22 mouse cellular contexts compared by ENCODE assay signal in the genomic region with DNA sequence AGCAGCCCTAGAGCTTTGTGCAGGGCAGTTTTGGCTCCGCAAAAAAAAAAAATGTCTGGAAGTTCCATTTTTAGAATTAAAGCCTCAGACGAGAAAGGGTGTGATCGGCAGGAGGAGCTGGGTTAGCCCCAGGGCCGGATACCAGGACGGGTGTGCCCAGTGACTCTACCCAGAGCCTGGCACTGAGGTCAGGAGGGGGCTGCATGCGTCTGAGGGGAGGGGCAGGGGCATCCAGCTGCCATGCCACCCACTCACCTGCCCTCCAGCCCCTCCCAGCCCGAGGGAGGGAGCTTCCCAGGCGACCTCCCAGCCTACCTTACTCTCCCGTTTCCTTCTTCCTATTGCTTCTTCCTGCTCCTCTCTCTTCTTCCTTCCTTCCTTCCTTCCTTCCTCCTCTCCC. TPM values are rescaled to one million over a fixed set of nuclear protein-coding genes. Genes with fewer than 3 reads are reported as not detected.
DNase-seq lines count a peak whose midpoint lies in the region; ATAC-seq and TF ChIP-seq lines count a peak whose summit lies in the region.
"Had no signal": no experiment of that assay in that cellular context is flagged by ENCODE, and none has a peak within 500 bp of the region (broad histone marks: within the 10 kb centered on the region; RNA-seq: fewer than 3 reads in every experiment).

No protein-coding gene starts in this region.

- peaks cover 9% of the 10 kb centered on the region; the same call in 1 of the 2 replicates for H3K27me3 ChIP-seq in heart, embryonic 10.5 days (ENCODE audit: insufficient read depth, poor library complexity, severe bottlenecking)
- no peaks in the 10 kb centered on the region for H3K27me3 ChIP-seq in limb, embryonic 15.5 days
- no peaks in the 10 kb centered on the region for H3K27me3 ChIP-seq in forebrain, postnatal 0 days (ENCODE audit: insufficient read depth, low read length)
- H3K27me3 ChIP-seq: forebrain, embryonic 13.5 days; limb, embryonic 12.5 days; midbrain, embryonic 15.5 days; neural tube, embryonic 15.5 days had no signal

- H3K4me3 ChIP-seq in heart, embryonic 10.5 days, result no peak overlapping the region
- H3K4me3 ChIP-seq in layer of hippocampus, adult 2 months, result no peak overlapping the region
- H3K4me3 ChIP-seq in limb, embryonic 15.5 days, result no peak overlapping the region
- no peak overlapping the region for H3K4me3 ChIP-seq in forebrain, postnatal 0 days (ENCODE audit: low read depth, low read length)
- H3K4me3 ChIP-seq: forebrain, embryonic 13.5 days; limb, embryonic 12.5 days; midbrain, embryonic 15.5 days; neural tube, embryonic 15.5 days had no signal

- H3K36me3 ChIP-seq in heart, embryonic 10.5 days, result no peaks in the 10 kb centered on the region
- H3K36me3 ChIP-seq in limb, embryonic 15.5 days, result no peaks in the 10 kb centered on the region
- H3K36me3 ChIP-seq in forebrain, postnatal 0 days (ENCODE audit: insufficient read depth), result no peaks in the 10 kb centered on the region
- H3K36me3 ChIP-seq: limb, embryonic 12.5 days; midbrain, embryonic 15.5 days; neural tube, embryonic 15.5 days had no signal

- ATAC-seq in limb, embryonic 15.5 days (ENCODE audit: insufficient number of reproducible peaks, low FRiP score, low TSS enrichment, low read depth), result no peak
- no peak for ATAC-seq in forebrain, postnatal 0 days
- ATAC-seq: forebrain, embryonic 13.5 days; midbrain, embryonic 15.5 days had no signal

- H3K9me3 ChIP-seq in heart, embryonic 10.5 days, result no peaks in the 10 kb centered on the region
- no peaks in the 10 kb centered on the region for H3K9me3 ChIP-seq in limb, embryonic 15.5 days
- no peaks in the 10 kb centered on the region for H3K9me3 ChIP-seq in forebrain, postnatal 0 days (ENCODE audit: low read length)
- H3K9me3 ChIP-seq: forebrain, embryonic 13.5 days; limb, embryonic 12.5 days; midbrain, embryonic 15.5 days; neural tube, embryonic 15.5 days had no signal

- H3K4me2 ChIP-seq in limb, embryonic 15.5 days, result no peak overlapping the region
- H3K4me2 ChIP-seq in forebrain, postnatal 0 days (ENCODE audit: low read depth), result no peak overlapping the region
- H3K4me2 ChIP-seq: forebrain, embryonic 13.5 days; limb, embryonic 12.5 days; midbrain, embryonic 15.5 days; neural tube, embryonic 15.5 days had no signal

- H3K27ac ChIP-seq in heart, embryonic 10.5 days, result 0 out of 2 replicates have a peak overlapping the region, but pooled peaks have one; percentile 47
- peak overlapping the region; percentile 39; the same call in 1 of the 2 replicates for H3K27ac ChIP-seq in layer of hippocampus, adult 2 months
- H3K27ac ChIP-seq in limb, embryonic 15.5 days, result peak overlapping the region; percentile 47; the same call in 1 of the 2 replicates
- H3K27ac ChIP-seq in forebrain, postnatal 0 days (ENCODE audit: low read depth, low read length), result no peak overlapping the region
- H3K27ac ChIP-seq: forebrain, embryonic 13.5 days; limb, embryonic 12.5 days; liver, embryonic 14.5 days; midbrain, embryonic 15.5 days; neural tube, embryonic 15.5 days had no signal

- no peak overlapping the region for H3K9ac ChIP-seq in limb, embryonic 15.5 days
- no peak overlapping the region for H3K9ac ChIP-seq in forebrain, postnatal 0 days
- H3K9ac ChIP-seq: forebrain, embryonic 13.5 days; limb, embryonic 12.5 days; liver, embryonic 14.5 days; midbrain, embryonic 15.5 days; neural tube, embryonic 15.5 days had no signal

- peaks cover 25% of the 10 kb centered on the region for H3K4me1 ChIP-seq in heart, embryonic 10.5 days
- H3K4me1 ChIP-seq in limb, embryonic 15.5 days, result peaks cover 14% of the 10 kb centered on the region
- H3K4me1 ChIP-seq in forebrain, postnatal 0 days (ENCODE audit: insufficient read depth), result 0 out of 2 replicates have a peak, but pooled peaks cover 6% of the 10 kb centered on the region

- no peak for TF ChIP-seq CTCF in layer of hippocampus, adult 2 months (conservative IDR thresholded peaks at IDR 0.05)
- TF ChIP-seq CTCF in forebrain, postnatal 0 days (IDR thresholded peaks at IDR 0.05; ENCODE audit: low read depth), result no peak

- 56% methylated on average over 9 of the region's 9 CpGs for WGBS in heart, embryonic 10.5 days
- 37% methylated on average over 9 of the region's 9 CpGs for WGBS in limb, embryonic 15.5 days
- 67% methylated on average over 9 of the region's 9 CpGs for WGBS in forebrain, postnatal 0 days

- DNase-seq in heart, embryonic 10.5 days (ENCODE audit: low spot score), result no peak
- DNase-seq in heart, adult 9 months (ENCODE audit: low spot score in 2 of 2), result no peak
- no peak for DNase-seq in layer of hippocampus, adult 2 months (ENCODE audit: low spot score in 2 of 2)
- no peak for DNase-seq in layer of hippocampus, adult 8-10 months (ENCODE audit: low spot score in 2 of 2)
- peak; percentile 43 for DNase-seq in MN1 (ENCODE audit: low spot score)
- no peak for DNase-seq in forebrain, postnatal 0 days
- DNase-seq: cerebellum, adult 18-20 months; cerebellum, postnatal 36 days; gastrocnemius, postnatal 25 days; kidney, adult 11 months; kidney, postnatal 10 days; layer of hippocampus, adult 9-11 months; lung, postnatal 10 days; right cerebral cortex, postnatal 14 days; spleen, adult 18-20 months; thymus, postnatal 4 days had no signal

RNA-seq across cellular contexts. Expression of a gene that starts 5.3 kb away (rescaled TPM):
- 109 and 116 TPM in 2 replicates for polyA plus RNA-seq in heart, embryonic 10.5 days (2016; fragmentation: Nextera tagmentation; extraction: Ambion mirVana)
- 100 to 1,000 TPM; 654 to 684 TPM for total RNA-seq in layer of hippocampus, adult 2 months (2021)
- 100 to 1,000 TPM; 630 to 651 (median 634) TPM for total RNA-seq in layer of hippocampus, adult 8-10 months (2022)
- 107 and 121 TPM in 2 replicates for polyA plus RNA-seq in limb, embryonic 15.5 days (2015; fragmentation: Nextera tagmentation; extraction: Ambion mirVana)
- total RNA-seq in forebrain, postnatal 0 days (2014; rRNA removed), result 596 and 608 TPM in 2 replicates
- 592 and 640 TPM in 2 replicates for polyA plus RNA-seq in forebrain, postnatal 0 days (2015; fragmentation: Nextera tagmentation; extraction: Ambion mirVana)

RNA-seq across cellular contexts. Expression of a gene that starts 40.3 kb away (rescaled TPM):
- 53.3 and 55.2 TPM in 2 replicates for polyA plus RNA-seq in heart, embryonic 10.5 days (2016; fragmentation: Nextera tagmentation; extraction: Ambion mirVana)
- total RNA-seq in layer of hippocampus, adult 2 months (2021), result 10 to 100 TPM; 35.7 to 36.8 TPM
- total RNA-seq in layer of hippocampus, adult 8-10 months (2022), result 10 to 100 TPM; 30.9 to 34.4 (median 33.7) TPM
- 48.4 and 51.2 TPM in 2 replicates for polyA plus RNA-seq in limb, embryonic 15.5 days (2015; fragmentation: Nextera tagmentation; extraction: Ambion mirVana)
- 27.8 and 30.1 TPM in 2 replicates for total RNA-seq in forebrain, postnatal 0 days (2014; rRNA removed)
- 52.7 and 59.8 TPM in 2 replicates for polyA plus RNA-seq in forebrain, postnatal 0 days (2015; fragmentation: Nextera tagmentation; extraction: Ambion mirVana)

RNA-seq across cellular contexts. Expression of a gene that starts 40.3 kb away (rescaled TPM):
- polyA plus RNA-seq in heart, embryonic 10.5 days (2016; fragmentation: Nextera tagmentation; extraction: Ambion mirVana), result 43.7 and 47.7 TPM in 2 replicates
- 10 to 100 TPM; 50.6 to 50.9 TPM for total RNA-seq in layer of hippocampus, adult 2 months (2021)
- 10 to 100 TPM; 47.1 to 50.7 (median 48.3) TPM for total RNA-seq in layer of hippocampus, adult 8-10 months (2022)
- polyA plus RNA-seq in limb, embryonic 15.5 days (2015; fragmentation: Nextera tagmentation; extraction: Ambion mirVana), result 69.4 and 71.2 TPM in 2 replicates
- 50.6 and 54.2 TPM in 2 replicates for total RNA-seq in forebrain, postnatal 0 days (2014; rRNA removed)
- polyA plus RNA-seq in forebrain, postnatal 0 days (2015; fragmentation: Nextera tagmentation; extraction: Ambion mirVana), result 60.7 and 71.2 TPM in 2 replicates
